Mouse (Mus musculus): Measurements from ENCODE around the gene Psmc4.

The Psmc4 gene

DNA sequence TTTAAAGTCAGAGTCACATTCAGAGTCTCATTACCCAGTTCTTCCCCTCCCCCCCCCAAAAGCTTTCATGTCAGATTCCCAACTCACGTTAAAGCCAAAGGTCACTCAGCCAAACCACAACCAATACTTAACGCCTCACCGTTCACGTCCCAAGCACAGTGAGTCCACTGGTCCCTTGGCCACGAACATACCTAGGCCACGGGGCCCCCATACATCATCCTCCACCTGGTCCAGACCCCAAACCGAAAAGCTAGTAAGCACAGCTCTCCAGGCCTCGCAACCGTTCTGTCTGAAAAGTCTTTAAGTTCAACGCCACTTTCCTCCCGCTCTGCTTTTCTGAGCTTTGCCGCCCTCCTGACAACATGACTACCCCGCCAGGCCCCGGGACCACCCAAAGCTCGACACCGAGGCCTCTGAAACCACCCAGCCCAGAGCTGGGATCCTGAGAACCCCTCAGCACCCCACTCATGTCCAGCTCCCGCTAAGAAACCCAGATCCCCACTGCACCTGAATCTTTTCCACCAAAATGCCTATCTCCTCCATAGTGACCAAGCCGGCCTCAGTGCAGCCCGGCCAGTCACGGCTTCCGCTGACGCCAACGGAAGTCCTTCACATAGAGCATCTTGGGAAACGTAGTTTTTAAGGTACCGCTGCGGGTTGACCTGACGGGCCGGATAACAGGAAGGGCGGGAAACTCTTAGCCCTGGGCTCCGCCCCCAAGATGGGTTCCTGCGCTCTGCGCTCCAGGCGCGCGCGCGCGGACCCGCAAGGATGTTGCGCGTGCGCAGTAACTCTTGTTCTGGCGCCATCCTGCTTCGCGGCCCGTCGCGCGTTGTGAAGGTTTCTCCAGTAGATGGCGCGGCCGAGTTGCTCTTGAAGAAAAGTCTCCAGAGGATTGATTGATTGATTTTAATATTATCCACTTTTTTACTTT, at the start of gene Psmc4:
TSS of gene Psmc4 (minus strand) at position 626 of the 934 bp plus-strand sequence.
- DNase-seq (ENCODE audit: low spot score in 2 of 2) = peak; percentile 94 to 98

GRCm38 (mm10) chr7:28099101-28099500, 49.2 kb upstream of the Psmc4 start:
- DNase-seq (ENCODE audit: low spot score in 2 of 2) = no peak

GRCm38 (mm10) chr7:28093541-28093940, 43.6 kb upstream of the Psmc4 start:
- no peak for DNase-seq (ENCODE audit: low spot score in 2 of 2)

DNA sequence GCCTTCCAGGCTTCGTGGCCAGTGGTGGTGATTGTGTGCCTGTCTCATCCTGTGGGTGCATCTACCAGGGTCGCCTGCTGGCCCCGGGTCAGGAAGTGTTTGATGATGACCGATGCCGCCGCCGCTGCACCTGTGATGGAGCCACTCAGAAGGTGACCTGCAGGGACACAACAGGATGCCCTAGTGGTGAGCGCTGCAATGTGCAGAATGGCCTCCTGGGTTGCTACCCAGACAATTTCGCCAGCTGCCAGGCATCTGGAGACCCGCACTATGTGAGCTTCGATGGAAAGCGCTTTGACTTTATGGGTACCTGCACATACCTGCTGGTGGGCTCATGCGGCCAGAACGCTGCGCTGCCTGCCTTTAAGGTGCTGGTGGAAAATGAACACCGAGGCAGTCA, 36.3 kb upstream of the Psmc4 start:
- DNase-seq (ENCODE audit: low spot score in 2 of 2) = no peak

DNA sequence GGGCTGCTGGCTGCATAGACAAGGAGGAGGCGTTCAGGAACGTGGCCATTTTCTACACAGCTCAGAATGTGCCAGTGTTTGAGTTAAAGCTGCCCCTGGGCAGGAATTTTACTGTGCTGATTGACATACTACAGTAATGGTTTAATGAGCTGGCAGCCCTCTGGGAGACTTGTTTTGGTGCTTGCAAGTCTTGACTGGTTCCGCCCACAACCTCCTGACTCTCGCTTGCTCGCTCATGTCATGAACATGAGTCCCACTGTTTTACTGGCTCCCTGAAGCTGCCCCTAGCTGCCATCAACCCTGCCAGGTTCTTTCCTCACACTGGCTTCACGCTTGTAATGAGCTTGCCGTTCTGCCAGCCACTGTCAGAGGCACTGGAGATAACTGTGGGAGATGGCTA, 34.3 kb upstream of the Psmc4 start:
- DNase-seq (ENCODE audit: low spot score in 2 of 2) = no peak

- DNase-seq (ENCODE audit: low spot score in 2 of 2) = no peak
Observed at GRCm38 (mm10) chr7:28070531-28071298, 20.8 kb upstream of the Psmc4 start, which contains the start of gene Fcgbp. Gene Fcgbp, plus strand, starts transcription at chr7:28071236.

DNA sequence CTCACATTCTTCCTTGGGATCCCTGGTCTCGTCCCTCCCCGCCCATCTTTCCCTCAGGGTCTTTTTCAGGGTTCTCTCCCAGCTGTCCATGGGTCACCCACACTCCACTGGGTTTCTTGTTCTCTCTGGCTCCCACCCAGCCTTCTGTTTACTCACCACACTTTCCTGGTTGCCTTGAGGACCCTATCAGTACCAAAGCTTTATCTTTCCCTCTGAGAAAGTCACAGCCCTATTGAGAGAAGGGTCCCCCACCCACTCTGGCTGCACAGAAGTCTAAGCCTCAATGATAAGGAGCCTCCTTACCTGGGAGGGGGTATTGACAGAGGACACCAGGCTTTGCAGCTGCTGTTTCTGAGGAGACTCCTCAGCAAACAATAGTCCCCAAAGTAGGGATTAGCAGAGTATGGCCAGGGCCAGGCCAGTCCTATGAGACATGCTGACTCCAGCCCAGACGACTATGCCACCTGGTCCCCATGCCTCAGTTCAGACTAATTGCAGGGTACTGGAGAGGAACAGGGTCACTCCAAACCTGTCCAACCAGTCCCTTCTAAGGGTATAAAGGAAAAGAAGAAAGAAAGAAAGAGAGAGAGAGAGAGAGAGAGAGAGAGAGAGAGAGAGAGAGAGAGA, 19.8 kb upstream of the Psmc4 start:
- no peak for DNase-seq (ENCODE audit: low spot score in 2 of 2)

DNA sequence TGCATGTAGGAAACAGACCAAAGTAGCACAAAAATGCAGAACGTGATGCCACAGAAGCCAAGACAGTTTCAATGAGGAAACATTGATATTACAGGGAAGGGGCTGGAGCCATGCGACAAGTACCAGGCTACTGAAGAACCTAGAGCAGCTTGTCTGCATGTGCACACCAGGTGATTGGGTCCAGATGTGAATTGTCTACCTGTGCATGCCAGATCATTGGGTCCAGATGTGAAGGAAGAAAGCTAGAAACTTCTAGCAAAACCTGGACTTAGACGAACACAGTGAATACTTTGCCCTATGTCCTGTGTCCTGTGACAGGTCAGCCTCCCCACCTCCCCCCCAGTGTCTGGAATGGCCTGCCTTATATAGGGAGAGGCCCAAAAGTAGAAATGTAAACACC, 18.8 kb upstream of the Psmc4 start:
- no peak for DNase-seq (ENCODE audit: low spot score in 2 of 2)

GRCm38 (mm10) chr7:28059972-28060371, 10.1 kb upstream of the Psmc4 start:
- no peak for DNase-seq (ENCODE audit: low spot score in 2 of 2)

DNA sequence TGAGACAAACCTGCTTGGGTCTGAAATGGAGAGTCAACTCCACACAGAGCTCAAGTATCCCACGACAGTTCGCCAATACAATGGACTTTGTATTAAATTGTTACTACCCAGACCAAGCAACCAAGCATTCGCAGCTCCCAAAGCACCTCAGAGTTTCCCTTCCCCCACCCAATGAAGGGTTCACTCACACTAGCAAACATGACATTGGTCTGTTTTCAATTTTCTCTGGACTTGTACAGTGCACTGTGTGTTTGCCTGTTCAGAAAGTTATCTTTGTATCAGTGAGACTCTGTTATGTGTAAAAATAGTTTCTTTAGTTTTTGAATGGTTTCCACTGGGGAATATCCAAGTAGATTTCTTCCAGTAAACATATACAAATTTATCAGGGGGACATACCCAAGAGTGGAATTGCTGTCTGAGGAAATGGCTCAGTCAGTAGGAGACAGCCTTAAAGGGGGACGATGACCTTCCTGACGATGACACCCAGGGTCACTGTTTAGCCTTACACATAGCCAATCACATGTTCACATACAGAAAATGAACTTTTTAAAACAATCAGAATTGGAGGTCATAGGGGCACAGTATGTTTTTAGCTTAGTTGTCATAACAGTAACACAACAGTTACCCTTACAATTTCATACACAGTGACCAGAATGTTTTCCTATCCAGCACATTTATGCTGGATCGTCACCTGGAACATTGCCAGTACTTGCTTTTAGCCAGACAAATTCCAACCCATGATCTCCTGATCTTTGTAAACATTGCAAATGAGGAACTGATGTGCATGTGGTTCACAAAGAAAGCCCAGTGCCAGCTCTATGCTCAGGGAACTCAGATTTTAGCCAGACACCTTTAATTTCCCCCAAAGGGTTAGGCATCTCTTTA, 3.4 kb upstream of the Psmc4 start:
- DNase-seq (ENCODE audit: low spot score in 2 of 2) = no peak

GRCm38 (mm10) chr7:28050584-28050983, 683 bp upstream of the Psmc4 start:
- DNase-seq (ENCODE audit: low spot score in 2 of 2) = peak in 1 of 2 experiments; percentile 23

GRCm38 (mm10) chr7:28044524-28044923, 5.4 kb downstream of the Psmc4 start:
- DNase-seq (ENCODE audit: low spot score in 2 of 2) = no peak

- DNase-seq (ENCODE audit: low spot score in 2 of 2) = no peak
Observed at GRCm38 (mm10) chr7:28014445-28014810, 35.5 kb downstream of the Psmc4 start.

GRCm38 (mm10) chr7:28013549-28014444, 36.1 kb downstream of the Psmc4 start, which contains the start of gene Zfp850:
Gene Zfp850, minus strand, starts transcription at chr7:28014115.
- DNase-seq (ENCODE audit: low spot score in 2 of 2) = peak; percentile 50 to 75

GRCm38 (mm10) chr7:28010271-28010670, 39.6 kb downstream of the Psmc4 start:
- no peak for DNase-seq (ENCODE audit: low spot score in 2 of 2)
